Mouse (Mus musculus) kidney, embryonic 16.5 days (tissue): ENCODE data around the gene Uqcrh. TPM values are rescaled to one million over a fixed set of nuclear protein-coding genes. Genes with fewer than 3 reads are reported as not detected.

ENCODE experiments used
- ATAC-seq: fragments of 200-750 bp; cut with Nextera tagmentation; 2 replicates; pipeline ENCODE4 v1.8.0; 2017; ENCODE audit warnings: moderate TSS enrichment; ENCODE audit not compliant: low FRiP score, low TSS enrichment
- H3K27ac ChIP-seq: fragments of 300-500 bp; sonication (generic); 2 replicates; pipeline ENCODE4 v1.5.1; 2014; ENCODE audit warnings: low read length
- H3K27me3 ChIP-seq: fragments of 300-500 bp; sonication (generic); 2 replicates; pipeline ENCODE4 v1.6.1; 2014; ENCODE audit warnings: low read length, control low read depth, mixed read lengths; ENCODE audit not compliant: insufficient read depth
- H3K36me3 ChIP-seq: fragments of 300-500 bp; sonication (generic); 2 replicates; pipeline ENCODE4 v1.6.1; 2014; ENCODE audit warnings: low read length, control low read depth, mixed read lengths; ENCODE audit not compliant: insufficient read depth
- H3K4me1 ChIP-seq: fragments of 300-500 bp; sonication (generic); 2 replicates; pipeline ENCODE4 v1.6.1; 2014; ENCODE audit warnings: low read length, control low read depth, mixed read lengths; ENCODE audit not compliant: insufficient read depth
- H3K4me2 ChIP-seq: fragments of 300-500 bp; sonication (generic); replicated peaks from 2 replicates; pipeline ENCODE4 v1.6.1; 2014; ENCODE audit warnings: low read depth, low read length
- H3K4me3 ChIP-seq: fragments of 300-500 bp; sonication (generic); 2 replicates; pipeline ENCODE4 v1.5.1; 2014; ENCODE audit warnings: mild to moderate bottlenecking, low read length
- H3K9ac ChIP-seq: fragments of 300-500 bp; sonication (generic); replicated peaks from 2 replicates; pipeline ENCODE4 v1.6.1; 2014; ENCODE audit warnings: low read length
- H3K9me3 ChIP-seq: fragments of 300-500 bp; sonication (generic); 2 replicates; pipeline ENCODE4 v1.6.1; 2016; ENCODE audit warnings: low read length, control low read depth
- WGBS: fragments of 180-500 bp; shearing (Covaris S2); extraction: QIAGEN DNeasy Blood & Tissue Kit; methylation state at CpG from one replicate; pipeline ENCODE4 v1.1.7; 2014; 5-methylcytosine and 5-hydroxymethylcytosine counted together
- polyA plus RNA-seq: library from polyadenylated mRNA; unstranded; fragments of >200 nt; fragmentation: Nextera tagmentation; extraction: Ambion mirVana; gene quantifications from 2 replicates; pipeline ENCODE4 v1.2.1, GENCODE M21; 2015

Gene Uqcrh
- 505 and 583 TPM in 2 replicates for polyA plus RNA-seq

GRCm38 (mm10) chr4:116074861-116075620, at the start of gene Uqcrh, which contains the start of gene Lrrc41:
Uqcrh (minus strand) TSS chr4:116075071.
Lrrc41 (plus strand) TSS chr4:116075269.
- H3K4me3 ChIP-seq = peak within 1 kb of the TSS; percentile 93
- H3K4me2 ChIP-seq = peak within 1 kb of the TSS; percentile 78
- H3K9me3 ChIP-seq = no peaks in the 10 kb centered on the region
- H3K36me3 ChIP-seq = peaks cover 3% of the 10 kb centered on the region; the same call in 1 of the 2 replicates
- no peaks in the 10 kb centered on the region for H3K27me3 ChIP-seq
- ATAC-seq = peak; percentile 93
- H3K27ac ChIP-seq = peak within 1 kb of the TSS; percentile 98
- peaks cover 25% of the 10 kb centered on the region for H3K4me1 ChIP-seq
- H3K9ac ChIP-seq = peak within 1 kb of the TSS; percentile 99
- under 1% methylated on average over 55 of the region's 55 CpGs for WGBS

- Histone ChIP-seq H3K27me3 (no peaks in the 10 kb centered on the region), H3K9me3 (no peaks in the 10 kb centered on the region), H3K9ac (peak within 1 kb of the TSS; percentile 74), H3K4me3 (peak within 1 kb of the TSS; percentile 68), H3K27ac (peak within 1 kb of the TSS; percentile 82), H3K4me1 (peaks cover 21% of the 10 kb centered on the region), H3K36me3 (0 out of 2 replicates have a peak, but pooled peaks cover 3% of the 10 kb centered on the region), H3K4me2 (peak within 1 kb of the TSS; percentile 61)
- WGBS = 5% methylated on average over 24 of the region's 24 CpGs
- peak; percentile 98 for ATAC-seq
Observed at GRCm38 (mm10) chr4:116123602-116124519, 49.0 kb upstream of the Uqcrh start, which contains the start of the genes Rad54l and Pomgnt1. Rad54l (minus strand) TSS chr4:116123690. Pomgnt1 (plus strand) TSS chr4:116123840.

GRCm38 (mm10) chr4:116122762-116123161, 47.9 kb upstream of the Uqcrh start:
- 0% methylated on average over 1 of the region's 1 CpGs for WGBS
- Histone ChIP-seq H3K4me1 (peaks cover 21% of the 10 kb centered on the region), H3K27ac (no peak overlapping the region), H3K27me3 (no peaks in the 10 kb centered on the region), H3K4me2 (peak overlapping the region; percentile 61), H3K9me3 (no peaks in the 10 kb centered on the region), H3K4me3 (peak overlapping the region; percentile 68), H3K36me3 (0 out of 2 replicates have a peak, but pooled peaks cover 3% of the 10 kb centered on the region), H3K9ac (peak overlapping the region; percentile 74)
- no peak for ATAC-seq

GRCm38 (mm10) chr4:116111486-116111885, 36.6 kb upstream of the Uqcrh start:
- Histone ChIP-seq H3K4me3 (no peak overlapping the region), H3K4me2 (no peak overlapping the region), H3K27me3 (no peaks in the 10 kb centered on the region), H3K36me3 (peaks cover 22% of the 10 kb centered on the region), H3K9ac (no peak overlapping the region), H3K9me3 (no peaks in the 10 kb centered on the region), H3K4me1 (no peaks in the 10 kb centered on the region), H3K27ac (no peak overlapping the region)
- ATAC-seq = no peak
- 76% methylated on average over 2 of the region's 2 CpGs for WGBS

DNA sequence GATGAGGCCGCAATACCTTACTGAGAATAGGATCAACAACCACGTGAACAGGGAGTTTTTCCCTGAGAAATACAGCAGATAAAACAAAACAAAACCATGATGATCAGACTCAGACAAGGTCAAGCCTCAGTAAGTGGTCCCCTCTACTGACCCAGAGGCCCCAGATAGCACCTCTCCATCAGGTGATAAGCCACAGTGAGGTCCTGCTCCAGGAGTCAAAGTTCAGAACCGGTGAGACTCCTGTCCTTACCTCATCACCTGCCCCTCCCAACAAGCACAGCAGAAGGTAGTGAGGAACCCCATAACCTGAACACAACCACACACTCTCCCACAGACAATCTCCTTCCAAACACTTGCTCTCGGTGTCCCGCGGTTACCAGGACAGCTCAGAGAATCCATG, 35.8 kb upstream of the Uqcrh start:
- Histone ChIP-seq H3K4me3 (no peak overlapping the region), H3K4me1 (no peaks in the 10 kb centered on the region), H3K9me3 (no peaks in the 10 kb centered on the region), H3K4me2 (no peak overlapping the region), H3K9ac (no peak overlapping the region), H3K27ac (no peak overlapping the region), H3K27me3 (no peaks in the 10 kb centered on the region), H3K36me3 (peaks cover 21% of the 10 kb centered on the region)
- ATAC-seq = no peak
- whole genome bisulfite sequencing = 95% methylated on average over 6 of the region's 6 CpGs

DNA sequence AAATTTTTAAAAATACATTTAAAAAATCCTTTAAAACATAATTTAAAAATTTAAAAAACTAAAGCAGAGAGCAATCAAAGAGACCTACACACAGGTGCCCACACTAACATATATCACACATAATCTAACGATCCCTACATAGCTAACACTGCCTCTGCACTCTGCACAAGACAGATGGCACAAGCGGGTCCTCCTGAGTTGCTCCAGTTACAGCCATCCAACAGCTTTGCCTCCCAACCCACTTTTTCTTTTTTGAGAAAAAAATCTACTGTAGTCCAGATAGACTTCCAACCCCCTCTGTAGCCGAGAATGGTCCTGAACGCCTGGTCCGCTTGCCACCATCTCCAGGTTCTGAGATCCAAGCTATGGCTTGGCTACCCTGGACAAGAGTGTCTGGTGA, 30.4 kb upstream of the Uqcrh start:
- no peak overlapping the region for H3K4me2 ChIP-seq
- no peaks in the 10 kb centered on the region for H3K27me3 ChIP-seq
- no peak for ATAC-seq
- H3K9ac ChIP-seq = no peak overlapping the region
- no peak overlapping the region for H3K27ac ChIP-seq
- H3K4me1 ChIP-seq = no peaks in the 10 kb centered on the region
- H3K36me3 ChIP-seq = peaks cover 37% of the 10 kb centered on the region
- H3K4me3 ChIP-seq = no peak overlapping the region
- 92% methylated on average over 5 of the region's 5 CpGs for WGBS
- no peaks in the 10 kb centered on the region for H3K9me3 ChIP-seq

- no peak for ATAC-seq
Observed at GRCm38 (mm10) chr4:116100959-116101358, 26.1 kb upstream of the Uqcrh start.

GRCm38 (mm10) chr4:116097211-116097610, 22.3 kb upstream of the Uqcrh start:
- WGBS = 83% methylated on average over 8 of the region's 8 CpGs
- Histone ChIP-seq H3K9ac (no peak overlapping the region), H3K9me3 (no peaks in the 10 kb centered on the region), H3K4me1 (no peaks in the 10 kb centered on the region), H3K4me2 (no peak overlapping the region), H3K4me3 (no peak overlapping the region), H3K27me3 (no peaks in the 10 kb centered on the region), H3K36me3 (peaks cover 78% of the 10 kb centered on the region), H3K27ac (no peak overlapping the region)
- ATAC-seq = no peak

More at GRCm38 (mm10) chr4:116100959-116101358, 26.1 kb upstream of the Uqcrh start:
- Histone ChIP-seq H3K9ac (no peak overlapping the region), H3K36me3 (peaks cover 61% of the 10 kb centered on the region), H3K4me2 (no peak overlapping the region), H3K27ac (no peak overlapping the region), H3K9me3 (no peaks in the 10 kb centered on the region), H3K27me3 (no peaks in the 10 kb centered on the region), H3K4me1 (no peaks in the 10 kb centered on the region), H3K4me3 (no peak overlapping the region)
- WGBS = 87% methylated on average over 7 of the region's 7 CpGs

GRCm38 (mm10) chr4:116096291-116096690, 21.4 kb upstream of the Uqcrh start:
- no peak for ATAC-seq
- Histone ChIP-seq H3K4me2 (no peak overlapping the region), H3K27me3 (no peaks in the 10 kb centered on the region), H3K9me3 (no peaks in the 10 kb centered on the region), H3K27ac (no peak overlapping the region), H3K4me1 (no peaks in the 10 kb centered on the region), H3K36me3 (peaks cover 80% of the 10 kb centered on the region), H3K9ac (no peak overlapping the region), H3K4me3 (no peak overlapping the region)
- 91% methylated on average over 10 of the region's 10 CpGs for WGBS
